Mouse (Mus musculus): Measurements from ENCODE around the gene Dmgdh. TPM values are rescaled to one million over a fixed set of nuclear protein-coding genes. Genes with fewer than 3 reads are reported as not detected.
A peak's percentile ranks its signal among the peaks of the same experiment; 100 is the strongest.

Gene Dmgdh
- polyA plus RNA-seq, 1 experiment from 2014 or later: not detected

GRCm38 (mm10) chr13:93773704-93774315 is 99.6 kb downstream of the Dmgdh start:
- H3K4me2 ChIP-seq (replicated peaks; ENCODE audit: low read depth, low read length): no peak overlapping the region
- H3K9me3 ChIP-seq (ENCODE audit: low read length): no peaks in the 10 kb centered on the region
- H3K27me3 ChIP-seq (replicated peaks; ENCODE audit: insufficient read depth, low read length): no peaks in the 10 kb centered on the region
- H3K4me1 ChIP-seq (ENCODE audit: insufficient read depth, low read depth, low read length): peaks cover 4% of the 10 kb centered on the region; the same call in 1 of the 2 replicates
- no peak overlapping the region for H3K9ac ChIP-seq (replicated peaks; ENCODE audit: low read depth)
- no peak overlapping the region for H3K4me3 ChIP-seq (ENCODE audit: low read depth, low read length)
- DNase-seq (ENCODE audit: low spot score) (no peak), ATAC-seq (no peak)
- no peak overlapping the region for H3K27ac ChIP-seq (ENCODE audit: low read length)
- 62% methylated on average over 7 of the region's 7 CpGs for WGBS
- H3K36me3 ChIP-seq (ENCODE audit: insufficient read depth, low read length): no peaks in the 10 kb centered on the region
- TF ChIP-seq EP300 (IDR thresholded peaks at IDR 0.05): no peak
- TF ChIP-seq CTCF (IDR thresholded peaks at IDR 0.05): no peak

DNA sequence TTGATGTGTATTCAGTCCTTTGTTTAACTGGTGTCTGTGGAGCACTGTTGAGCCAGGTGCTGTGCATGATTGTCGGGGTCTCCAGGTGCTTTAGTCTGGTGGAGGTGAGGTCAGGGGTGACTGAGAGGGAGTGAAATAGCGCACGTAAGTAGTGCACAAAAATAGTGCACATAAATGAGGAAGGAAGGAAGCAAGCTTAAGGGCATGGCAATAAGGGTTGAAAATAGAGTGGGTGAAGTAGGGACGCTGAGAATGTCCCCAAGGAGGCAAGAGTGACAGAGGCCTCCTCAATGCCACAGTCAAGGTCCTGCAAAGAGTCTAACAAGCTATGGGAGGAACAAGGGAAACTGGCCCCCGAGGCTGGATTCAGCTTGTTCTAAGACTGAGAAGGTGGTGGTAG is 108.6 kb downstream of the Dmgdh start:
- no peak for TF ChIP-seq CTCF (IDR thresholded peaks at IDR 0.05)
- no peak for TF ChIP-seq EP300 (IDR thresholded peaks at IDR 0.05)
- WGBS: 79% methylated on average over 5 of the region's 5 CpGs
- H3K4me1 ChIP-seq (ENCODE audit: insufficient read depth, low read depth, low read length): no peaks in the 10 kb centered on the region
- no peak overlapping the region for H3K9ac ChIP-seq (replicated peaks; ENCODE audit: low read depth)
- H3K4me2 ChIP-seq (replicated peaks; ENCODE audit: low read depth, low read length): no peak overlapping the region
- ATAC-seq: no peak
- no peak for DNase-seq (ENCODE audit: low spot score)
- no peaks in the 10 kb centered on the region for H3K36me3 ChIP-seq (ENCODE audit: insufficient read depth, low read length)
- H3K27ac ChIP-seq (ENCODE audit: low read length): no peak overlapping the region
- H3K4me3 ChIP-seq (ENCODE audit: low read depth, low read length): no peak overlapping the region
- H3K27me3 ChIP-seq (replicated peaks; ENCODE audit: insufficient read depth, low read length): no peaks in the 10 kb centered on the region
- no peaks in the 10 kb centered on the region for H3K9me3 ChIP-seq (ENCODE audit: low read length)

GRCm38 (mm10) chr13:93785329-93785728 is 111.1 kb downstream of the Dmgdh start:
- Histone ChIP-seq H3K9ac (replicated peaks; ENCODE audit: low read depth) (no peak overlapping the region), H3K27ac (ENCODE audit: low read length) (no peak overlapping the region), H3K27me3 (replicated peaks; ENCODE audit: insufficient read depth, low read length) (no peaks in the 10 kb centered on the region), H3K36me3 (ENCODE audit: insufficient read depth, low read length) (no peaks in the 10 kb centered on the region), H3K9me3 (ENCODE audit: low read length) (no peaks in the 10 kb centered on the region), H3K4me1 (ENCODE audit: insufficient read depth, low read depth, low read length) (no peaks in the 10 kb centered on the region), H3K4me2 (replicated peaks; ENCODE audit: low read depth, low read length) (no peak overlapping the region), H3K4me3 (ENCODE audit: low read depth, low read length) (no peak overlapping the region)
- ATAC-seq (no peak), DNase-seq (ENCODE audit: low spot score) (no peak)
- TF ChIP-seq EP300 (IDR thresholded peaks at IDR 0.05) (no peak), CTCF (IDR thresholded peaks at IDR 0.05) (peak; percentile 56)
- WGBS: 76% methylated on average over 3 of the region's 3 CpGs

DNA sequence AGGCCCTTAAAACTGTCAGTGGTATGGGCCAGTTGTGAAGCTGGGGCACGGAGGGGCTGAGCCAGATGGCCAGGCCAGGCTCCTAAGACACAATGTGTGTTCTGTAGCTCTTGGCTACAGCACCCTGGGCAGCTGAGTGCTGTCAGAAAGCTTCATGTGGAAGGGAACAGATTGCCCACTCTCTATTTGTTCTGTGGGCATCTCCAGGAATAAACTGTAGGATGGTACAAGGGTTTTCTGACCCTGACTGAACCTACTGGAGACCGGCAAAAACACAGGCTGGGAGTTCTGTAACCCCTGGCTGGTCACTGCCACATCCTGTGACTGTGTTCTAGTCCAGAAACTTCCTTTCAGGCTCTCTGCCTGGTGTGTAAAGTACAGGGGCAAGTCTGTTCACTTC is 111.8 kb downstream of the Dmgdh start:
- H3K9ac ChIP-seq (replicated peaks; ENCODE audit: low read depth): no peak overlapping the region
- H3K9me3 ChIP-seq (ENCODE audit: low read length): no peaks in the 10 kb centered on the region
- no peak overlapping the region for H3K27ac ChIP-seq (ENCODE audit: low read length)
- TF ChIP-seq EP300 (IDR thresholded peaks at IDR 0.05) (no peak), CTCF (IDR thresholded peaks at IDR 0.05) (no peak)
- H3K36me3 ChIP-seq (ENCODE audit: insufficient read depth, low read length): no peaks in the 10 kb centered on the region
- no peak overlapping the region for H3K4me2 ChIP-seq (replicated peaks; ENCODE audit: low read depth, low read length)
- no peak overlapping the region for H3K4me3 ChIP-seq (ENCODE audit: low read depth, low read length)
- 82% methylated on average over 2 of the region's 2 CpGs for WGBS
- DNase-seq (ENCODE audit: low spot score) (no peak), ATAC-seq (no peak)
- no peaks in the 10 kb centered on the region for H3K4me1 ChIP-seq (ENCODE audit: insufficient read depth, low read depth, low read length)
- H3K27me3 ChIP-seq (replicated peaks; ENCODE audit: insufficient read depth, low read length): no peaks in the 10 kb centered on the region

- no peak for TF ChIP-seq EP300 (IDR thresholded peaks at IDR 0.05)
- no peak for TF ChIP-seq CTCF (IDR thresholded peaks at IDR 0.05)
- no peak for ATAC-seq
- no peak overlapping the region for H3K9ac ChIP-seq (replicated peaks; ENCODE audit: low read depth)
- no peaks in the 10 kb centered on the region for H3K27me3 ChIP-seq (replicated peaks; ENCODE audit: insufficient read depth, low read length)
- DNase-seq (ENCODE audit: low spot score): peak; percentile 30
- no peak overlapping the region for H3K27ac ChIP-seq (ENCODE audit: low read length)
- no peak overlapping the region for H3K4me3 ChIP-seq (ENCODE audit: low read depth, low read length)
- WGBS: 48% methylated on average over 8 of the region's 8 CpGs
- no peaks in the 10 kb centered on the region for H3K4me1 ChIP-seq (ENCODE audit: insufficient read depth, low read depth, low read length)
- no peaks in the 10 kb centered on the region for H3K9me3 ChIP-seq (ENCODE audit: low read length)
- H3K4me2 ChIP-seq (replicated peaks; ENCODE audit: low read depth, low read length): no peak overlapping the region
- H3K36me3 ChIP-seq (ENCODE audit: insufficient read depth, low read length): no peaks in the 10 kb centered on the region
These were observed 113.4 kb downstream of the Dmgdh start for GRCm38 (mm10) chr13:93787647-93788046.

DNA sequence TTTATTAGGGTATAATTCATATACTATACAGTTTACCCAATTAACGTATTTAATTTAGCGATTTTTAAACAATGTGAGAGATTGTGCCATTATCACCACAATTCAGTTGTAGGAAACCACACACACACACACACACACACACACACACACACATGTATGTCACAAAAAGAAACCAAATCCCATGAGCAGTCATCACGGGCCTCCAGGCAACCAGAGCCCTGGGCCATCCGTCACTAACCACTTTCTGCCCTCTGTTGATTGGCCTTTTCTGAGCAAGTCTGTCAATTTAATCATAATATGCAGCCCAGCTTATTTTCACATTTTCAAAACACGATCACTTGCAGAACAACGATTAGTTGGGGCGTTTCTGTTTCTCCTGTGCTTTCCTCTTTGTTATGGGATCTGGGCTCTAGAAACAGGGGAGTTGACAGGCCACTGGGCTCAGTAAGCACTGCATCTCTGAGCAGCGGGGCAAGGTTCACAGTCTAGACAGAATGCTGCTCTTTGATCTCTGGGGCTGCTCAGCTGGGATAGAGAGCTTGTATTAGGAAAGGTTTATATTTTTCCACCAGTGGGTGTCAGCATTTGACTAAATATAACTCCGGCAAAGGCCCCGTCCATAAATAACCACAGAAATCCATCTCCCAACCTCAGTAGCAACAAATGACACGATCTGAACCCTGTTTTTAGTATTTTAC is 118.9 kb downstream of the Dmgdh start:
- H3K27me3 ChIP-seq (replicated peaks; ENCODE audit: insufficient read depth, low read length): no peaks in the 10 kb centered on the region
- no peaks in the 10 kb centered on the region for H3K4me1 ChIP-seq (ENCODE audit: insufficient read depth, low read depth, low read length)
- no peak overlapping the region for H3K4me2 ChIP-seq (replicated peaks; ENCODE audit: low read depth, low read length)
- H3K9ac ChIP-seq (replicated peaks; ENCODE audit: low read depth): no peak overlapping the region
- TF ChIP-seq EP300 (IDR thresholded peaks at IDR 0.05) (peak; percentile 26; the same call in 1 of the 2 replicates), CTCF (IDR thresholded peaks at IDR 0.05) (peak; percentile 61)
- no peak overlapping the region for H3K27ac ChIP-seq (ENCODE audit: low read length)
- H3K9me3 ChIP-seq (ENCODE audit: low read length): no peaks in the 10 kb centered on the region
- peak; percentile 78 for ATAC-seq
- WGBS: 46% methylated on average over 11 of the region's 11 CpGs
- peak; percentile 85 for DNase-seq (ENCODE audit: low spot score)
- H3K36me3 ChIP-seq (ENCODE audit: insufficient read depth, low read length): no peaks in the 10 kb centered on the region
- no peak overlapping the region for H3K4me3 ChIP-seq (ENCODE audit: low read depth, low read length)

Measured in lung, postnatal 0 days (tissue).